ENCODE assay signal across 10 mouse cellular contexts in genomic region chr15:102099260-102099659, GRCm38 (mm10). TPM values are rescaled to one million over a fixed set of nuclear protein-coding genes. Genes with fewer than 3 reads are reported as not detected.
DNase-seq lines count a peak whose midpoint lies in the region; ATAC-seq and TF ChIP-seq lines count a peak whose summit lies in the region.
"Had no signal": no experiment of that assay in that cellular context is flagged by ENCODE, and none has a peak within 500 bp of the region (broad histone marks: within the 10 kb centered on the region; RNA-seq: fewer than 3 reads in every experiment).

No protein-coding gene starts in this region.

- TF ChIP-seq CTCF in intestine, postnatal 0 days (IDR thresholded peaks at IDR 0.05; ENCODE audit: low read depth), result no peak

- no peak for DNase-seq in heart, embryonic 10.5 days (ENCODE audit: low spot score)
- DNase-seq in heart, postnatal 14 days, result no peak
- no peak for DNase-seq in layer of hippocampus, adult 8-10 months (ENCODE audit: low spot score in 2 of 2)
- DNase-seq in ovary, adult 18-20 months (ENCODE audit: low spot score), result no peak
- no peak for DNase-seq in right cerebral cortex, postnatal 14 days
- DNase-seq: cerebellum, postnatal 14 days had no signal

- H3K4me1 ChIP-seq in heart, embryonic 10.5 days, result peaks cover 67% of the 10 kb centered on the region
- H3K4me1 ChIP-seq in midbrain, embryonic 13.5 days (replicated peaks), result peaks cover 48% of the 10 kb centered on the region
- H3K4me1 ChIP-seq in midbrain, embryonic 16.5 days (ENCODE audit: control insufficient read depth, insufficient read depth, low read length), result peaks cover 8% of the 10 kb centered on the region; the same call in 1 of the 2 replicates
- H3K4me1 ChIP-seq in intestine, postnatal 0 days (replicated peaks; ENCODE audit: control insufficient read depth, insufficient read depth, low read length), result peaks cover 28% of the 10 kb centered on the region

- H3K9ac ChIP-seq in midbrain, embryonic 13.5 days (replicated peaks), result no peak overlapping the region
- no peak overlapping the region for H3K9ac ChIP-seq in midbrain, embryonic 16.5 days (ENCODE audit: low read depth, low read length)
- H3K9ac ChIP-seq in intestine, postnatal 0 days (ENCODE audit: low read depth, low read length), result no peak overlapping the region

- H3K27ac ChIP-seq in heart, embryonic 10.5 days, result 0 out of 2 replicates have a peak overlapping the region, but pooled peaks have one; percentile 93
- no peak overlapping the region for H3K27ac ChIP-seq in midbrain, embryonic 13.5 days
- H3K27ac ChIP-seq in midbrain, embryonic 16.5 days (ENCODE audit: low read length), result no peak overlapping the region
- H3K27ac ChIP-seq in intestine, postnatal 0 days (ENCODE audit: low read depth, low read length), result no peak overlapping the region

- peak overlapping the region; percentile 72 for H3K4me3 ChIP-seq in heart, embryonic 10.5 days
- H3K4me3 ChIP-seq in midbrain, embryonic 13.5 days (replicated peaks), result no peak overlapping the region
- H3K4me3 ChIP-seq in midbrain, embryonic 16.5 days (ENCODE audit: low read depth, low read length), result no peak overlapping the region
- H3K4me3 ChIP-seq in intestine, postnatal 0 days (ENCODE audit: low read depth, low read length), result peak overlapping the region; percentile 57; the same call in 1 of the 2 replicates

- H3K4me2 ChIP-seq in midbrain, embryonic 13.5 days (replicated peaks), result peak overlapping the region; percentile 71; the same call in 1 of the 2 replicates
- no peak overlapping the region for H3K4me2 ChIP-seq in midbrain, embryonic 16.5 days (ENCODE audit: low read length)
- H3K4me2 ChIP-seq in intestine, postnatal 0 days (replicated peaks; ENCODE audit: low read depth), result peak overlapping the region; percentile 88

- intact Hi-C loops in heart, postnatal 14 days (cut with DNase I), result no loop called here

- WGBS in heart, embryonic 10.5 days, result 40% methylated on average over 5 of the region's 5 CpGs
- 58% methylated on average over 5 of the region's 5 CpGs for WGBS in midbrain, embryonic 13.5 days
- 58% methylated on average over 5 of the region's 5 CpGs for WGBS in midbrain, embryonic 16.5 days
- WGBS in intestine, postnatal 0 days, result 51% methylated on average over 5 of the region's 5 CpGs

- no peaks in the 10 kb centered on the region for H3K9me3 ChIP-seq in heart, embryonic 10.5 days
- no peaks in the 10 kb centered on the region for H3K9me3 ChIP-seq in midbrain, embryonic 13.5 days
- H3K9me3 ChIP-seq in midbrain, embryonic 16.5 days (replicated peaks; ENCODE audit: control insufficient read depth, low read length, poor library complexity, severe bottlenecking), result no peaks in the 10 kb centered on the region
- no peaks in the 10 kb centered on the region for H3K9me3 ChIP-seq in intestine, postnatal 0 days (ENCODE audit: control insufficient read depth)

- peaks cover 36% of the 10 kb centered on the region for H3K36me3 ChIP-seq in heart, embryonic 10.5 days
- peaks cover 42% of the 10 kb centered on the region for H3K36me3 ChIP-seq in midbrain, embryonic 13.5 days
- peaks cover 22% of the 10 kb centered on the region for H3K36me3 ChIP-seq in midbrain, embryonic 16.5 days (ENCODE audit: control insufficient read depth, insufficient read depth, low read length)
- H3K36me3 ChIP-seq in intestine, postnatal 0 days (ENCODE audit: control insufficient read depth, insufficient read depth), result peaks cover 36% of the 10 kb centered on the region

- ATAC-seq in midbrain, embryonic 13.5 days, result no peak
- ATAC-seq in midbrain, embryonic 16.5 days, result no peak
- ATAC-seq in intestine, postnatal 0 days, result no peak

- no peaks in the 10 kb centered on the region for H3K27me3 ChIP-seq in heart, embryonic 10.5 days (ENCODE audit: insufficient read depth, poor library complexity, severe bottlenecking)
- H3K27me3 ChIP-seq in midbrain, embryonic 13.5 days, result peaks cover 49% of the 10 kb centered on the region
- peaks cover 6% of the 10 kb centered on the region for H3K27me3 ChIP-seq in midbrain, embryonic 16.5 days (ENCODE audit: control insufficient read depth, insufficient read depth, low read depth, low read length)
- no peaks in the 10 kb centered on the region for H3K27me3 ChIP-seq in intestine, postnatal 0 days (replicated peaks; ENCODE audit: control insufficient read depth, insufficient read depth, low read length)
- H3K27me3 ChIP-seq: Patski had no signal

RNA-seq across cellular contexts. Expression of gene Tns2, which starts 1.0 kb away (rescaled TPM):
- polyA plus RNA-seq in heart, embryonic 10.5 days (2016; fragmentation: Nextera tagmentation; extraction: Ambion mirVana), result 19.8 and 19.9 TPM in 2 replicates
- 100 to 1,000 TPM; 119 to 121 TPM for total RNA-seq in heart, postnatal 14 days (2021)
- 6.1 and 6.9 TPM in 2 replicates for polyA plus RNA-seq in midbrain, embryonic 13.5 days (2015; fragmentation: Nextera tagmentation; extraction: Ambion mirVana)
- 7.4 and 9.4 TPM in 2 replicates for polyA plus RNA-seq in midbrain, embryonic 16.5 days (2015; fragmentation: Nextera tagmentation; extraction: Ambion mirVana)
- polyA plus RNA-seq in intestine, postnatal 0 days (2015; fragmentation: Nextera tagmentation; extraction: Ambion mirVana), result 11.7 and 15.0 TPM in 2 replicates
- 10 to 100 TPM; 22.4 to 26.9 (median 24.8) TPM for total RNA-seq in layer of hippocampus, adult 8-10 months (2022)

RNA-seq across cellular contexts. Expression of gene Eif4b, which starts 25.7 kb away (rescaled TPM):
- 85.5 and 99.6 TPM in 2 replicates for polyA plus RNA-seq in heart, embryonic 10.5 days (2016; fragmentation: Nextera tagmentation; extraction: Ambion mirVana)
- 100 to 1,000 TPM; 130 to 147 TPM for total RNA-seq in heart, postnatal 14 days (2021)
- 89.9 and 91.2 TPM in 2 replicates for polyA plus RNA-seq in midbrain, embryonic 13.5 days (2015; fragmentation: Nextera tagmentation; extraction: Ambion mirVana)
- polyA plus RNA-seq in midbrain, embryonic 16.5 days (2015; fragmentation: Nextera tagmentation; extraction: Ambion mirVana), result 87.3 and 90.0 TPM in 2 replicates
- 47.8 and 53.0 TPM in 2 replicates for polyA plus RNA-seq in intestine, postnatal 0 days (2015; fragmentation: Nextera tagmentation; extraction: Ambion mirVana)
- 100 to 1,000 TPM; 175 to 212 (median 192) TPM for total RNA-seq in layer of hippocampus, adult 8-10 months (2022)

RNA-seq across cellular contexts. Expression of gene Spryd3, which starts 36.8 kb away (rescaled TPM):
- polyA plus RNA-seq in heart, embryonic 10.5 days (2016; fragmentation: Nextera tagmentation; extraction: Ambion mirVana), result 19.0 and 19.4 TPM in 2 replicates
- 10 to 100 TPM; 14.0 to 17.5 TPM for total RNA-seq in heart, postnatal 14 days (2021)
- 38.0 and 38.5 TPM in 2 replicates for polyA plus RNA-seq in midbrain, embryonic 13.5 days (2015; fragmentation: Nextera tagmentation; extraction: Ambion mirVana)
- polyA plus RNA-seq in midbrain, embryonic 16.5 days (2015; fragmentation: Nextera tagmentation; extraction: Ambion mirVana), result 81.1 and 95.9 TPM in 2 replicates
- polyA plus RNA-seq in intestine, postnatal 0 days (2015; fragmentation: Nextera tagmentation; extraction: Ambion mirVana), result 26.3 and 26.7 TPM in 2 replicates
- 100 to 1,000 TPM; 144 to 152 (median 146) TPM for total RNA-seq in layer of hippocampus, adult 8-10 months (2022)

RNA-seq across cellular contexts. Expression of gene Igfbp6, which starts 44.9 kb away (rescaled TPM):
- 0.64 and 0.67 TPM in 2 replicates for polyA plus RNA-seq in heart, embryonic 10.5 days (2016; fragmentation: Nextera tagmentation; extraction: Ambion mirVana)
- 10 to 100 TPM; 42.0 to 51.8 TPM for total RNA-seq in heart, postnatal 14 days (2021)
- polyA plus RNA-seq in midbrain, embryonic 13.5 days (2015; fragmentation: Nextera tagmentation; extraction: Ambion mirVana), result 0.72 and 0.81 TPM in 2 replicates
- polyA plus RNA-seq in midbrain, embryonic 16.5 days (2015; fragmentation: Nextera tagmentation; extraction: Ambion mirVana), result 2.5 and 3.1 TPM in 2 replicates
- 27.8 and 29.1 TPM in 2 replicates for polyA plus RNA-seq in intestine, postnatal 0 days (2015; fragmentation: Nextera tagmentation; extraction: Ambion mirVana)
- total RNA-seq in layer of hippocampus, adult 8-10 months (2022), result 10 to 100 TPM; 11.2 to 13.6 (median 12.7) TPM

RNA-seq across cellular contexts. Expression of gene Soat2, which starts 51.1 kb away (rescaled TPM):
- 2.0 and 7.9 TPM in 2 replicates for polyA plus RNA-seq in heart, embryonic 10.5 days (2016; fragmentation: Nextera tagmentation; extraction: Ambion mirVana)
- under 1 TPM in 1 of 2 experiments, not detected in 1; 0.17 TPM for total RNA-seq in heart, postnatal 14 days (2021)
- not detected in 2 replicates for polyA plus RNA-seq in midbrain, embryonic 13.5 days (2015; fragmentation: Nextera tagmentation; extraction: Ambion mirVana)
- 0.21 TPM in 1 of 2 replicates, not detected in the other for polyA plus RNA-seq in midbrain, embryonic 16.5 days (2015; fragmentation: Nextera tagmentation; extraction: Ambion mirVana)
- polyA plus RNA-seq in intestine, postnatal 0 days (2015; fragmentation: Nextera tagmentation; extraction: Ambion mirVana), result 52.7 and 56.7 TPM in 2 replicates
- under 1 TPM in 2 of 4 experiments, not detected in 2; 0.20 to 0.39 TPM for total RNA-seq in layer of hippocampus, adult 8-10 months (2022)

Comparison
In these comparisons a context has a peak if more than half of its experiments do, and no peak if none do; other contexts are left out.
1. H3K4me3 ChIP-seq: peak in heart, embryonic 10.5 days (single experiment) and intestine, postnatal 0 days (single experiment); none in midbrain, embryonic 13.5 days (single experiment) and midbrain, embryonic 16.5 days (single experiment).